Mouse (Mus musculus): ENCODE data around the gene Ccdc121.

Ccdc121 gene

GRCm38 (mm10) chr1:181511307-181511706 lies at the start of gene Ccdc121:
Gene Ccdc121 (minus strand): TSS chr1:181511451.
- DNase-seq (ENCODE audit: extremely low read depth, low read depth) = no peak

GRCm38 (mm10) chr1:181560325-181560724 lies 49.1 kb upstream of the Ccdc121 start:
- no peak for DNase-seq (ENCODE audit: extremely low read depth, low read depth)

- DNase-seq (ENCODE audit: extremely low read depth, low read depth) = no peak
Measured at GRCm38 (mm10) chr1:181559655-181560054, 48.4 kb upstream of the Ccdc121 start.

DNA sequence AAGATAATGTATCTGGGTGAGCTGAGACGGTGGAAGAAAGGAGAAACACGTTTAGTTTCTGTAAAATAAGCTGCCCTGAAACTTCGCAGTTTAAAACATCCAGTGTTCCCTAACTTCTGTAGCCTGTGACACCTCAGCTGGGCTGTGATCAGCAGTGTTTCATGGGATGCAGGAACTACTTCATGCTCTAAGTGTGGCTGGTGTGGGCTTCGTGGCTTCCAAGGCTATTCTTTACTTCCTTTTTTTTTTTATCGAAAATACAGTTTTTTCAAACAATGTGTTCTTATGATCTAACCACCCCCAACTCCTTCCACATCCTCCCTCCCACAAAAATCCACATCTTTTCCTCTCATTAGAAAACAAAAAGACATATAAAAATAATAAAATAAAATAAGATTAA lies 44.2 kb upstream of the Ccdc121 start:
- DNase-seq (ENCODE audit: extremely low read depth, low read depth) = no peak

GRCm38 (mm10) chr1:181552533-181553410 lies 41.5 kb upstream of the Ccdc121 start:
- DNase-seq (ENCODE audit: extremely low read depth, low read depth) = no peak

DNA sequence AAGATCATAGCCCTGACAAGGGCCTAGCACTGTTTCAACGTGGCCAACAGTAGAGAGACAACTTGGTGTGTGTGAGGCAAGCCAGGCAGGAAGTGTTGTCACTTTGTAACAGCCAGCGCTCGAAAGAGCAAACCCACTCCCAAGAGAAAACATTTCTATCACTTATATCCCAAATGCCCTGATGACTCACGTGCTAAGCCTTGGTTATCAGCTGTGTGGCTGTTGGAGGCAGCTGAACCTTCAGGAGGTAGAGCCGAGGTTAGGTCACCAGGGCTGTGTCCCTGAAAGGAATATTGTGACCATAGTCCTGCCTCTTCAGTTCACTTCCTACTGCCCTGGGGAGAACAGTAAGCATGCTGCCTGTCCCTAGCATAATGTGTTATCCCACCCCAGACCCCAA lies 39.6 kb upstream of the Ccdc121 start:
- DNase-seq (ENCODE audit: extremely low read depth, low read depth) = no peak

DNA sequence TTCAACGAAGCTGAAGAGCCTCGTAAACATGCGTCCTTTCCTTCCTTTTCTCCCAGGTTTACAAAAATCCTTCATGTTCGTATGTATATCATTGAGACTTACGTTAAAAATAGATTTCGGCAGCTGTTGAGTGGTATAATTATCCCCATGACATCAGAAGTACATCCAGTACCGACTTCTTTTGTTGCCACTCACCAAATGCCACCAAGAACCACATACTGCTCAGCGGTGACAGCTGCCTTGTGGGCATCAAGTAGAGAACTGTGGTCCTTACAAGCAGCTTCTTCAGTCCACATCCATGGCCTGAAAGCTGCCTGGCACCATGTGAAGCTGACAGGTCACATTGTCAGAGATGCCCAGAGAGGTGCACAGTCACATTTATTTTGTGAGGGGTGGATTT lies 38.7 kb upstream of the Ccdc121 start:
- DNase-seq (ENCODE audit: extremely low read depth, low read depth) = no peak

- peak; percentile 49 for DNase-seq (ENCODE audit: extremely low read depth, low read depth)
Measured at GRCm38 (mm10) chr1:181545044-181545772, 34.0 kb upstream of the Ccdc121 start.

- DNase-seq (ENCODE audit: extremely low read depth, low read depth) = no peak
Measured at GRCm38 (mm10) chr1:181543711-181544383, 32.6 kb upstream of the Ccdc121 start.

DNA sequence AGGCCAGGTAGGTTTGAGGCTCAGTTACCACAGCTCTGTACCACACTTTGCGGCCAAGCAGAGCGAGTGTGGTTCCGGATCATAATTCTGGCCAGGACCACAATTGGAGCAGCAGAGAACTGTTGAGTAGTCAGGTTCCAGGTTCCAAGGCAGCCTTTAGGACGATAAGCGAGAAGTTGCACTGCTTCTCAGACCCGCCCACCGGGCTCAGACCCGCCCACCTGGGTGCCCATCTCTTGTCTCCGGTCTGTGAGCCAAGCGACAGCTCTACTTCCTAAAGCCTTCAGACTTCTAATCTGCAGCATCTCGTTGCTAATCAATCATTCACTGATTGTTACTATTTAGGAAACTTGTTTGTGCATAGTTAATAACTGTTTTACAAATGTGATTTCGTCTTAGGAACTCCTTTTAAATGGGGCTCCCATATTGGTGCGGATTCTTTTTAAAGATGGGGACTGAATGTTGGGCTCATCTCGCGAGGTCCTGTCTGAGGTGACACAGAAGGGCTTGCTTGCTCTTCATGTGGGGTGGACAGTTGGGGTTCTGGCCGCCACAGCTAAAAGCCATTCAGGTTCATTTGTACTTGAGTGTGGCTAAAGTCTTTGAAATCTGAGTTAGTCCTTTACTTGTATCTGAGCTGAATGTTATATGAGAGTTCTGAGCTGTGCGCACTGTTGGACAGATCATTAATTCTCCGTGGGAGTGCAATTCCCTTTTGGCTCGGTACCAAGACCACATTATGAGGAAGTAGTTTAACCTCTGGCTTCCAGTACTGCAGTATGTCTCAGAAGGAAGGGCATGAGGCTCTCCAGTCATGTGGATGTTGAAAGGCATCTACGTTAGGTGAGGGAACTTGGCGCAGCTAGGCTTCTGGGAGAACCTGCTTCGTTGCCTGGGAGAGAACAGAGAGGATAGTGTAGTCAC lies 28.9 kb upstream of the Ccdc121 start:
- DNase-seq (ENCODE audit: extremely low read depth, low read depth) = peak; percentile 76

GRCm38 (mm10) chr1:181537627-181538525 lies 26.6 kb upstream of the Ccdc121 start:
- peak; percentile 79 for DNase-seq (ENCODE audit: extremely low read depth, low read depth)

- DNase-seq (ENCODE audit: extremely low read depth, low read depth) = no peak
Measured at GRCm38 (mm10) chr1:181535165-181535873, 24.1 kb upstream of the Ccdc121 start.

DNA sequence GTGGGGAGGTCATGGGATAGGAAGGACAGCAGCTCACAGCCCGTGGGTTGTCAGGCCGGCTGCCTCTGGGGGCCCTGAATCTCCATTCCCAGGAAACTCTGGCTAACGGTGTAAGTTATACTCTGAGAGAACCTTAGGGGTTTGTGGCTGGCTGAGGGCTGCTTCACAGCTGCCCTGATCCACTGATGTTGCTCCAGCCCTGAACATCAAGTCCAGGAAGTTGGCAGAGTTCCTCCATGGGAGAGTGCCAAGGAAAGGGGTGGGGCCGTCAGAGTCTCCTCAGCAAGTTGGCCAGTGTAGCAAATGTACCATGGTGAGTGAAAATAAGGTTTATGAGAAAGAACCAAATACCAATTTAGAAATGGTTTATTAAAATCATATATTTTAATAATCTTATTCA lies 18.1 kb upstream of the Ccdc121 start:
- no peak for DNase-seq (ENCODE audit: extremely low read depth, low read depth)

GRCm38 (mm10) chr1:181525996-181526395 lies 14.7 kb upstream of the Ccdc121 start:
- DNase-seq (ENCODE audit: extremely low read depth, low read depth) = no peak

DNA sequence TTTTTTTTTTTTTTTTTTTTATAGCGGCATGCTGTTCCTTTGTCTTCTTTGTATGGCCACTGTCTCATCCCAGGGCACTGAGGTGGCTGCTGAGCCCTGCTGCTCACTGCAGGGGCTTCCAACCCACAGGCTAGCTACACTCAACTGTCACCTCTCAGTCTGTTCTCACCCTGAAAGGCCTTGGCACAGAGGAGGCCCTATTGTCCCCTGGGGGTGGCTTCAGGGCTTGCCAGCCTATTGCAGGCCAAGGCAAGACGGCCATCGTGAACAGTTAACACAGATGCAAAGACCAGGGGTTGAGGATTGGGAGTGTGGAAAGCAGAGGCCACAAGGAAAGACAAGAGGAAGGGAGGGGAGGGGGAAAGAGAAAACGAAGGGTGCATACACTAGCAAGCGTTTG lies 12.6 kb upstream of the Ccdc121 start:
- DNase-seq (ENCODE audit: extremely low read depth, low read depth) = no peak

DNA sequence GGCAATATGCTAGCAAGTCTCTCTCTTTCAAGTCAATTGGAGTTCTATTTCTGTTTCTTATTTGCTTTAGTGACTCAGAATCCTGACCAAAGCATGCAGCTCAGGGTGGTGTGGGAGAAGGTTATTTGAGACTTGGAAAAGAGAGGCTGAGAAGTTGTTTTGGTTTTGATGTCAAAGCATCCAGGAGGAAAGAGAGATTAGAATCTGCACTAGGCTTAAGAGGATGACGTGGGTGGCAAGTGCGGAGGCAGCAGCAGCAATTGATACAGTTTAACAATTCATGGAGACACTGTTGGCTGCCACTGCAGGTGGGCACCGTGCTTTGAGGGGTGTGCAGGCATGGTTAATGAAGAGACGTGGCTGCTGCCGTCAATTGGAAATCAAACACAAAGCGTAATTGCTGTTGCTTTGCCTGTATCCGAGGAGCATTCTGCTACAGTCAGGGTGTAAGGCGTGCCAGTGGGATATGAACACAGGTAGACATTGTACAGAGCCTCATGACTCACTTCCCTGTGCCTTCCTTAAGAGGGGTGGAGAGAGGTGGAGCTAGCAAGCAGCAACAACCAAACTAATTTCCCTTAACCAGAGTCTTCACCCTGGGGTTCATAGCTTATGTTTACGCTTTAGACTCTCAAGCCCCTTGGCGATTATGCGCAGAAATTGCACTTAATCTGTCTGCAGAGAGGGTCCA lies 10.3 kb upstream of the Ccdc121 start:
- no peak for DNase-seq (ENCODE audit: extremely low read depth, low read depth)

DNA sequence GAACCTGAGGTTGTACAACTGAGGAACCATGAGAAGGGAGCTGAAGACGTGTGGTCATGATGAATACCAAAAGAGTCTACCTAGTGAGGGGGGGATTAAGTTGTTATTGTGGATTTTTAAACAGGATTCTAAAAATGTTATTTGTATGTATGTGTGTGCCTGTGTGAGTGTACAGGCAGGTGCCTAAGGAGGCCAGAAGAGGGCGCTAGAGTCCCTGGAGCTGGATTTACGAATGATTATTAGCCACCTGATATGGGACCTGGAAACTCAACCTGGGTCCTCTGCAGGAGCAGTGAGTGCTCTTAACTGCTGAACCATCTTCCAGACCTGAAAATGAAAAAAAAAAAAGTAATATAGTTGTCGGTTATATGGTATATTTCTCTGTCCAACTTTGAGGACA lies 7.9 kb upstream of the Ccdc121 start:
- DNase-seq (ENCODE audit: extremely low read depth, low read depth) = no peak

- DNase-seq (ENCODE audit: extremely low read depth, low read depth) = no peak
Measured at GRCm38 (mm10) chr1:181518046-181518445, 6.8 kb upstream of the Ccdc121 start.
